Mouse (Mus musculus) CH12F3 (cell line): ENCODE data around the gene Galnt15.

ENCODE experiments used
- in situ Hi-C: fragments of 300-500 bp; cut with MboI; formaldehyde crosslinking; loops from 2 replicates; pipeline ENCODE4 v1.14.3; 2020; ENCODE audit warnings: low sequenced_read_pairs

Gene Galnt15

DNA sequence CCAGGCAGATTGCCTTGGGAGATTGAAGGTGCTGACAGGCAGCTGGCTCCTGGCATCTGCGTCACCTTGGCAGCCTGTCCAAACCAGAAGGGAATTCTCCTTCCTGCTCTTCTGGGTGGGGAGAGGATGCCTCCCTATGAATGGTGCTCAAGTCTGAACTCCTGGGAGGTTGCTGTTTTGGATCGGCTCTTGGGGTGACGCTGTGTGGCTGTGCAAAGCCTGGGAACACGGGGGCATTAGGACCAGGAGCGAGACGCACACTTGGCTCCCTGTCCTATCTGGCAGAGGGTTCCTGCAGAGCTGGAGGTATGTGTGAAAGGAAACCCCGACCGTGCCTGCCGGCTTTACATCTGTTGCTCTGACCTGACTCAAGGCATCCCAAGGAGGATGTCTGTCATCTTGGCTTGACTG lies at the start of gene Galnt15:
Gene Galnt15, plus strand, starts transcription at position 309 of the 411 bp plus-strand sequence.
- in situ Hi-C loops: no loop called here

DNA sequence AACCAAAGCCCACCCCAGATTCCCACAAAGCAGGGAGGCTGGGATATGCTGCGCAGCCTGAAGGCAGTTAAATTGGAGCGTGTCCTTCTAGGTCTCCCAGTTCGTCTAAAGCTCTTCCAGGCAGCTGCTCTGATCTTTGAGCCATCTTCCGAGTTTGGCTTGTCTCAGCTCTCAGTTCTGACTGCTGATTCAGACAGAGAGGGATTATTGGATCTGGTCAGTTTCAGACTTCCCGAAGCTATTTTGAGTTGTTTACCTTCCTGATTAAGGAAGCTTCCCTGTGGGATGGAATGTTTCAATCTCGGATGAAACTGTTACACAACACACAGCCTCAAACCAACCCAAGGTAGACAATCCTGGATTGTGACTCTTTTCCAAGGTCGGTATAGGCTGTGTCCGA lies 34.8 kb upstream of the Galnt15 start:
- in situ Hi-C loops: no loop called here

GRCm38 (mm10) chr14:32000941-32001340 lies 27.8 kb upstream of the Galnt15 start:
- in situ Hi-C loops: no loop called here

DNA sequence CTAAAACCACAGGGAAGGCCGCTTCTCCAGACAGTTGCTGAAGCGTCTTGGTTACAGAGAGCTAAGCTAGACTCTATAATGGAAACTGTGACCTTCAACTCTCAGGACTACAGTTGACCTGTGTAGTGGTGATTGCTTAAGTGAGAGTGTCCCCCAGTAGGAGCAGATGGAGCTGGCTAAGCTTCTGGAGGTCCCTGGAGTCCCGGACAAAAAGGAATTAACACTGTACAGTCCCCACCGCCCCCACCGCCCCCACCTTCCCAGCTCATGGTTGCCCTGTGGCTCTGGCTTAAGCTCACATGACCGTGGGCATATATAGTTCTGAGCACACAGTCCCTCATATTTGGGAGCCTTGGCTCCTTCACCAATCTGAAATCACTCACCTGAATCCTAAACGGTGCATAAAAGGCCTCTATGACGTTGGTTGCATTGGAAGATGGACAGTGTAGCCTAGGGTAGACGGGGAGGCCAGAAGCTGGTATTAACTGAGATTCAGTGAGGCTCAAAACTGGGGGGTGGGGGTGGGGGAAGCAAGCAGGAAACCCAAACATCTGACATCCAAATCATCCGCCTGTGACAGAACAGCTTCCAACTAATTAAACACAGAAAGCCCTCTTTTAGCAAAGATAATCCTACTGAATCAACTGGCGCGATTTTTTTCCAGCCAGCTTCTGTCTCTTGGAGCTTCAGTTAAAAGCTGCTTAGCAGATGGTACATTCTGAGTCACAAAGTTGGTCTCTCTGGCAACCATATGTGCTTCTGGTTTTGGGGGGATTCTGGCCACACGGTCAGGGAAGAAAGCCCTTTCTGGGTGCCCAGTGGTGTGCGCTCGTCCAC lies 26.1 kb upstream of the Galnt15 start:
- in situ Hi-C loops: no loop called here

- in situ Hi-C loops: no loop called here
These were observed 24.7 kb upstream of the Galnt15 start for GRCm38 (mm10) chr14:32003904-32004596.

DNA sequence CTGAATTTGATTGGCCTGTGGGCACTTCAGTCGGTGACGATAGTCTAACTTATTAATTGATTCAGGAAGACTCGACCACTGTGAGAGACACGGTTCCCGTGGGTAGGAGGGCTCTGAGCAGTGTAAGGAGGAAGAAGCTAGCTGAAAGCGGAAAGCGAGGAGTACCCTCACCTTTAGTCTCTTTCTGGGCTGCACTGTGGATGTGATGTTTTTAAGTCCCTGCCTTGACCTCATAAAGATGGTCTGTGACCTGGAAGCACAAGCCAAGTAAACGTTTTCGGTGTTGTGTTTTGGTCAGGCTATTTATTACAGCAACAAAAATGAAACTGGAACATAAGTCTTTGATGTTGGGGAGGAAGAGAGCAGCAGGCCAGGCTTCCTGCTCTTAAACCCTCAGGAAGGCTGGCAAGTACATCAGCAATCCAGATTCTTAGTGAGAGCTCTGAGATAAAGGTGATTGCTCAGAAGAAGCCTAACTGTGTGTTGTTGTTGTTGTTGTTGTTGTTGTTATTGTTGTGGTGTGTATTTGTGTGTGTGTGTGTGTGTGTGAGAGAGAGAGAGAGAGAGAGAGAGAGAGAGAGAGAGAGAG lies 23.0 kb upstream of the Galnt15 start:
- in situ Hi-C loops: no loop called here

DNA sequence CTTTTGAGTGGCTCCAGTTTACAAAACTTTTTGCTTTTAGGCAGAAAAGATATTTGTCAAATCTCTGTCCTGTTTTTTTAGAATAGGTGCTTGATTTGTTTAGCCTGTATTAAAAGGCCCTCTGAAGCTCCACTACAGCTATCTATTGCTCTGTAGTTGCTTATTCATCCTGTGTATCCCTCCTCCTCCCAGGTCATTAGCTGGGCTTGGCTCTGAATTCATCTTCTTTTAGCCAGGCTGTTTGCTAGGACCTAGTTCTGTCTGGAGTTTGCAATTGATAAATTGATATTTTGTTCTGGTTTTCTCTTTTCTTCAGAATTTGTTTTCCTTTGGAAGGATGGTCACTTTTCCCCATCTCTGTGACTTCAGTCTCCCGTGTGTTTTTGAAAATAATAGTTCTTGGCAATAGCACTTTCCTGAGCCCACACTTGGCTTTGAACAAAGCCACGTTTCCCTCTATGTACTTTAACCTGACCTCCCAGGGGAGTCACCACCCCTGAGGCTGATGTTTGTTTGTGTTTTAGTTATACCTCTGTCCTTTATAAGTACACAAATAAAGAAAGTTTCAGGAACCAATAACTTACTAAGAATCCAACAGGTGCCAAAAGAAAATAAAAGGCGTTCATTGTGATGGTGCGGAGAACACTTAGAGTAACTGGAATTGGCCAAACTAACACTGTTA lies 21.0 kb upstream of the Galnt15 start:
- in situ Hi-C loops: no loop called here

- in situ Hi-C loops: no loop called here
These were observed 19.1 kb upstream of the Galnt15 start for GRCm38 (mm10) chr14:32009715-32010114.

GRCm38 (mm10) chr14:32011547-32012304 lies 17.1 kb upstream of the Galnt15 start:
- in situ Hi-C loops: no loop called here

GRCm38 (mm10) chr14:32015131-32015770 lies 13.5 kb upstream of the Galnt15 start:
- in situ Hi-C loops: no loop called here

DNA sequence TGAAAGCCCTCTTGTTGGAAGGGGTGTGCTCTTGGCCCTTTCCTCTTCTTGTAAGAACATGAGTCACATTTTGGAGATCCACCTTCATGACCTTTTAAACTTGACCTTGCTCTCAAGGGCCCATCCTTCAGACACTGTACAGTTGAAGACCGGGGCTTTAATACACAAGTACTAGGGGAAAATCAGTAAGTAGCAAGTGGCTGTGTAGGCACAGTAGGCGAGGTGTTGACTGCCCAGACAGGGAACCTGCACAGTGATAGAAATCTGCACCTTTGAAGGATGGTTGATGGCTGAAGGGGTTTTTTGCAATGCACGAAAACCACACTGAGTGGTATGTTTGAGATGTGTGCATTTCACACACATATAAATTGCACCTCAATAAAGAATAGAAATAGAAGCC lies 12.3 kb upstream of the Galnt15 start:
- in situ Hi-C loops: no loop called here

- in situ Hi-C loops: no loop called here
These were observed 11.9 kb upstream of the Galnt15 start for GRCm38 (mm10) chr14:32016921-32017320.

GRCm38 (mm10) chr14:32017448-32017847 lies 11.3 kb upstream of the Galnt15 start:
- in situ Hi-C loops: no loop called here

DNA sequence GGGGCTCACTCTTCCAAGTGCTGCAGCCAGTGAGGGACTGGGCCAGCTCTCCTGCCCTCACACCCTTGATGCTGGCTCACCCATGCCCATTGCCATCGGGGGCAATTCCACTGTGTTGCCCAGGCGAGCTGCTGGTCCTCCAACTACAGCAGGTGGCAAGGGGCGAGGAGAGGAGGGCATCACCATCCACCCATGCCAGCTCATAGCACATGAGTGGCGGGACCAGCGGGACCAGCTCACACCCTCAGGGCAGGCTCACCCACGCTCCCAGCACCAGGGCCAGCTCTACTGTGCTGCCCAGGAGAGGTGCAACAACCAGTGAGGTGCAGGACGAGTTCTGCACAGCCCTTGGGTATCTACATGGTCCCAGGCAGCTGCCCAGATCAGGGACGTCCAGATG lies 9.7 kb upstream of the Galnt15 start:
- in situ Hi-C loops: no loop called here

- in situ Hi-C loops: no loop called here
These were observed 6.8 kb upstream of the Galnt15 start for GRCm38 (mm10) chr14:32021967-32022366.

GRCm38 (mm10) chr14:32022450-32022849 lies 6.3 kb upstream of the Galnt15 start:
- in situ Hi-C loops: no loop called here

DNA sequence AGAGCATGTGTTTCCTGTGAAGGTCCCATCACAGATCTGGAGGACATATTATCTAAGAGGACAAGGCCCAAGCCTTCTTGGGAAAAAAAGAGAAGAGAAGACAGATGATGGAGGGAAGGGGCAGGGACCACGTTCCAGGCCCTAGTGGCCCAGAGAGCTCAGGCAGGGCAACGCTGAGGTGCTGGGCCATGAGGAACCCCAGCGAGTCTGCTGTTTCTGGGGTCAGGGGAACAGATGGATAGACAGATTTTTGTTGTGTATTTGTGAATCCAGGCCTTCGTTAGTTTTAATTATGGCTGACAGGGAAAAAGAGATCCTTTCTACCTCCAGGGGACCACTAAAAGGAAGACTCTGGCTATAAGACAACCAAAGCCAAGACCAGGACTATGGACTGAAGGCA lies 4.9 kb upstream of the Galnt15 start:
- in situ Hi-C loops: no loop called here

DNA sequence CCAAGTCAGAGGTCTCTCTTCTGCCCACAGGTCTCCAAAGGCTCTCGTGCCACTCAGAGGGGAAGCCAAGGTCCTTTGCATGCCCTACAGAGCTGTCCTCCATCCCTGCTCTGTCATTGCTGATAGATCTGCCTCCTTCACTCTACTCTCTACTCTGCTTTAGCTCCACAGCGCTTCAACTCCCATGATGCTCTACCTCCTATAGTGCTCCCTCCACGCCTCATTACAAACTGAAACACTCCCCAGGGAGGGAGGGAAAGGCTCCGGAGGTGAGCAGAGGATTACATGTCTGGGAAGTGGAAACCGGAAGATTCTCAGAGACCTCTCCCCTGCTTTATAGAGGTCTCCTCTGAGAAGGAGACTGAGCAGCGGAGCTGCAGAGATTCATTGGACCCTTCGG lies 1.6 kb upstream of the Galnt15 start:
- in situ Hi-C loops: no loop called here

DNA sequence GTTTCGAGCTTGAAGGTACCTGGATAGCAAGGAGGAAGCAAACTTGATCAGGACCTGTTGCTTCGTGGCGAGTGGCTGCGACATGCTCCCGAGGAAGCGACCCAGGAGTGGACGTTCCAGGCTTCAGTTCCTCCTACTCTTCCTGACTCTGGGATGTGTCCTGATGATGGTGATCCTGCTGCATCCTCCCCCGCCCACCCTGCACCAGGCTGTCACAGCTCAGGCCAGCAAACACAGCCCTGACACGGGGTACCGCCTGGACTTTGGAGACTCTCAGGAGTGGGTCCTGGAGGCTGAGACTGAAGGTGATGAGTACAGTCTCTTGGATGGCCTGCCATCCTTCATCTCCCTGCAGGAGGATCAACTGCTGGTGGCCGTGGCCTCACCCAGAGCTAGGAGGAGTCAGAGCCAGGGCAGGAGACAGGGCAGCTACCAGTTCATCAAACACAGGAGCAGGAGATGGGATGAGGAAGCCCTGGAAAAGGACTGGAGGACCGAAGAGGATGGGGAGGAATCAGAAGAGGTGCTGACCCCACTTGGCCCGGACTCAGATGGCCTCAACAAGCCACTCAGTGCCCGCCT lies 713 bp downstream of the Galnt15 start:
- in situ Hi-C loops: no loop called here

DNA sequence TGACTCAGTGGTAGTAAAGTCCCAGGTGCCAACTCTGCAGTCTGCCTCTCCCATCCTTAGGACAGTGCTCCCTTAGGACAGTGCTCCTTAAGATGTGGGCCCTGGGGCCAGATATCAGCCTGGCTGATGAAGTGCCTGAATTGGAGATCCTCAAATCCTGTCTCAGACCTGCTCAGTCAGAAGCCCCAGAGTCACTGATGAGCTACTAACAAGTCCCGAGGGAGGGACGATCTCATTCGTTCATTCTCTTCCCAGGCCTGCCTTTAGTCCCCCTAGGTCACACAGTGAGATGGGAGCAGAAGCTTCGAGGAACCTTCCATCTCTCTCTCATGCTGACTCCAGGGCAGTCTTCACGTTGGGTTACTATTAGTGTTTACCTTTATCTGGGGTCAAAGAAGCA lies 1.3 kb downstream of the Galnt15 start:
- in situ Hi-C loops: loop anchor here (10.0 kb wide), 1 partner anchor 235 kb away; no protein-coding TSS in a partner anchor
